Mouse (Mus musculus) cerebellum, adult 2 months (tissue): Measurements from ENCODE around the gene Asb18. TPM values are rescaled to one million over a fixed set of nuclear protein-coding genes. Genes with fewer than 3 reads are reported as not detected.

Experiments used
- DNase-seq, 2 experiments: peaks; one replicate each; pipeline ENCODE4 v3.0.0; 2021
- H3K27ac ChIP-seq: fragments of 200-500 bp; 2 replicates; pipeline ENCODE4 v1.5.1; 2012; ENCODE audit warnings: low read length, control low read depth, inconsistent platforms; ENCODE audit not compliant: insufficient read depth
- H3K27me3 ChIP-seq: fragments of 200-500 bp; 2 replicates; pipeline ENCODE4 v1.6.1; 2012; ENCODE audit warnings: inconsistent platforms, mild to moderate bottlenecking, low read length, moderate library complexity; ENCODE audit not compliant: control insufficient read depth, insufficient read depth
- H3K4me1 ChIP-seq: fragments of 200-500 bp; 2 replicates; pipeline ENCODE4 v1.6.1; 2011; ENCODE audit warnings: low read length; ENCODE audit not compliant: control insufficient read depth, insufficient read depth
- H3K4me3 ChIP-seq: fragments of 200-500 bp; replicated peaks from 2 replicates; pipeline ENCODE3; 2011; ENCODE audit warnings: mild to moderate bottlenecking, low read depth, low read length, control low read depth; ENCODE audit not compliant: insufficient read depth
- CTCF ChIP-seq: fragments of 200-500 bp; IDR thresholded peaks from 2 replicates; pipeline ENCODE4 v1.5.1; 2011; ENCODE audit warnings: low read depth, mild to moderate bottlenecking, control low read depth, low read length, moderate library complexity, borderline replicate concordance; ENCODE audit not compliant: insufficient read depth
- POLR2A ChIP-seq: fragments of 200-500 bp; IDR thresholded peaks from 2 replicates; pipeline ENCODE4 v1.6.1; 2011; ENCODE audit warnings: low read length, control low read depth, borderline replicate concordance; ENCODE audit not compliant: insufficient read depth
- WGBS: fragments of 180-500 bp; shearing (Covaris S2); methylation state at CpG from one replicate; pipeline ENCODE4 v1.1.7; 2018; 5-methylcytosine and 5-hydroxymethylcytosine counted together
- polyA plus RNA-seq: library from polyadenylated mRNA; depleted of rRNA; stranded (reverse); fragments of >200 nt; gene quantifications from 2 replicates; pipeline ENCODE4 v1.2.3, GENCODE M21; 2012

The Asb18 gene
- polyA plus RNA-seq, 1 experiment, result 1.5 TPM

DNA sequence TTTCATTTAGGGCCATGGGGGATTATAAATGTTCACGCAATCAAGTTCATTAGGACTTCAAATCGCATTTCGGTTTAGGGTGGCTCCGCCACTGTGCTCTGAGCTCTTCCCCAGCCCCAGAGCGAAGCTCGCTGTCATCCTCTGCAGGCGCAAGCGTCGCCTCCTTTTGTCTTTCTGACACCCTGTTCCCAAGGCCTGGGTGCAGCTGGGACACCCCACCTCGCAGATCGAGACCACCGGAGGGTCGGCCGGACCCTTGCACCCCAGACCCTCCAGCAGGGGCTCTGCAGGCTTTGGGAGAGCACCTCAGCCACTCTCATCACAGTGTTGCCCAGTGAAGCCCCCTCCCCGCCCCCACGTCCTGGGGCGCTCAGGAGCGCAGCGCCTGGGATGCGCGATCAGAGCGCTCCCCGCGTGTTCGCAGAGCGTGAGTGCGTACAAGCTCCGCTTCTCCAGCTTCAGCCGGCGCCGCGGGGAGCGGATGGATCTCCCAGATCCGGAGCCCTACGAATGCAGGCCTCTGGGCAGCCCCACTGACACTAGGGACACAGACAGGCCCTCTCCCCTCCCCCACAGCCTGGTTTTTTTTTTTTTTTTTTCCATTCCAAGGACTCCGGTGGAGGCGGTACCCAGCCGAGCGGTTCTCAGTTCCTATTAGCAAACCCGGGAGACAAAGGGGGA, 72.6 kb downstream of the Asb18 start:
- peak overlapping the region; percentile 18 for H3K4me3 ChIP-seq
- peaks cover 5% of the 10 kb centered on the region for H3K4me1 ChIP-seq
- no peak for TF ChIP-seq CTCF
- no peak for TF ChIP-seq POLR2A
- DNase-seq, result peak; percentile 17 to 49
- peaks cover 14% of the 10 kb centered on the region; the same call in 1 of the 2 replicates for H3K27me3 ChIP-seq
- 2% methylated on average over 40 of the region's 40 CpGs for WGBS
- H3K27ac ChIP-seq, result no peak overlapping the region

DNA sequence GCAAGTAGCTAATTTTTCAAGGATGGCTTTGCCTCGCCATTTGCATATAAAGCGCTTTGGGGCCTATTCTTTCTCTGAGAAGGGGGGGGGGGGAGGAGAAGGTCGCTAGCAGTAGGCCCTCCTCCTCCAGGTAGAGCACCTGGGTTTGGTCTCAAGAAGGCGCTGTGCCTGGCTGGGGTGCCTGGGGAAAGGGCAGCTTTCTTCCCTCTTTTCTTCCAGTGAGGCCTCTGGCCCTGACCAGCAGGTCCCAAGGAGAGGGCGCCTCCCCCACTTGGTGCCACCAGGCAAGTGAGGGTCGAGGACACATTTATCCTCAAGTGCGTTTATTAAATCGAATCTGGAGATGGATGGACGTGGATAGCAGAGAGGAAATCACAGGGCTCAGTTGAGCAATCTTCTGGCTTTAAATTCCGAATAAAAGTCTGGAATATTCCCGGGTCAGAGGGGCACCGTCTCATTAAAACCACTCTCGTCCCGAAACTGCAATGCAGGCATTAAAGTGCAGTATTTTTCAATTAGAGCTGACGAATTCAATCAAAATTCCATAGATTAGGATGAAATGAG, 73.4 kb downstream of the Asb18 start:
- WGBS, result 29% methylated on average over 15 of the region's 15 CpGs
- no peak overlapping the region for H3K4me3 ChIP-seq
- DNase-seq, result no peak
- peaks cover 5% of the 10 kb centered on the region for H3K4me1 ChIP-seq
- H3K27me3 ChIP-seq, result peaks cover 14% of the 10 kb centered on the region; the same call in 1 of the 2 replicates
- H3K27ac ChIP-seq, result no peak overlapping the region
- TF ChIP-seq POLR2A (no peak), CTCF (no peak)

DNA sequence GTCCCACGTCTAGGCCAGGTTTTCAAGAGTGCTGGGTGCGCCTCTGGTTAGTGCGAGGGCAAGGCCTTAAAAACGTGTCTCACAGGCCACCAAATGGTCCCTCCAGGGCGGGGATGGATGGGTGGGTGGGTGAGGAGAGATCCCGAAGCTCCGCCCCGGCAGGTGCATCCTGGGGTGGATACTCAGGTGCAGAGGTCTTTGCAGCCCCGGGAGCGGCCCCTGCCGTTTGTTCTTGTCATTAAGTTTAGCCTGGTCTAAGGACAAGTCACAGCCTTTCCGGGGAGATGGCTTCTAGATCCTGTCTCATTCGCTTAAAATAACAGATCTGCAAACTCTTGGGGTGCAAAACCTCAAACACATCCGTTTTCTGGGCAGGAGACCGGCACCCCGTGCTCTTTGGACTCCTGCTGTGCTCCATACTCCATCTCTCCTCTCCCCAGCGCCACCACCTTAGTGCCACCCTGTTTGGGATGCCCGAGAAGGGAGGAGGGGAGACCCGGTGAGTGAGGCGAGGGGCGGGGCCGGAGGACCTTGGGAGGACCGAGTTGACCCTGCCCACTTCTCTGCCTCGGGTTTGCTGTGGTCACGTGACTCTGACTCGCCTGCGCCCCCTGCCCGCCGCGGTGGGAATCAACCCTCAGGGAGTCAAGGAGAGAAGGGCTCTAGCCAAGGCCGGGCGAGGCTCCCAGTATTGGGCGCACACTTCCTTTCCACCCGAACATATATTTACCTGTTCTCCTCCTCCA, 74.3 kb downstream of the Asb18 start:
- TF ChIP-seq POLR2A (no peak), CTCF (peak; percentile 44; the same call in 1 of the 2 replicates)
- peak; percentile 32 to 53 for DNase-seq
- 10% methylated on average over 34 of the region's 34 CpGs for whole genome bisulfite sequencing
- Histone ChIP-seq H3K27ac (no peak overlapping the region), H3K4me3 (no peak overlapping the region), H3K4me1 (peaks cover 5% of the 10 kb centered on the region), H3K27me3 (peaks cover 14% of the 10 kb centered on the region; the same call in 1 of the 2 replicates)

DNA sequence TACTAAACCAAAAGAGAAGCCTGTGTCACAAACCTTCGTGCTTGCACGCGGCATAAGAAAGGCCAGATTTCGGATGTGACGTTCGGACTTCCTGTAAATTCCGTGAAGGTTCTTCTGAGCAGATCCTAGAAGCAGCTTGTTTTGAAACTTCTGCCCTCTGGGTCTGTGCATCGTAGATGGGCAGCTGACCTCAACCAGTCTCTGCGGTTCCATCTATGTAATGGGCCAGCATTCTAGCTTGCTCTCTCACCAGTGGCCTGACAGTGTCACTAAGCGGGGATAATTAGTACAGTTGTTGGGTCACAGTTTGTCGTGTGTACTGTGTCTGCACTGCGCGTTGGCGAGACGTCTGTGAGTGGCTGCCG, 74.9 kb downstream of the Asb18 start:
- H3K27me3 ChIP-seq, result peaks cover 14% of the 10 kb centered on the region; the same call in 1 of the 2 replicates
- H3K27ac ChIP-seq, result no peak overlapping the region
- WGBS, result 44% methylated on average over 16 of the region's 16 CpGs

DNA sequence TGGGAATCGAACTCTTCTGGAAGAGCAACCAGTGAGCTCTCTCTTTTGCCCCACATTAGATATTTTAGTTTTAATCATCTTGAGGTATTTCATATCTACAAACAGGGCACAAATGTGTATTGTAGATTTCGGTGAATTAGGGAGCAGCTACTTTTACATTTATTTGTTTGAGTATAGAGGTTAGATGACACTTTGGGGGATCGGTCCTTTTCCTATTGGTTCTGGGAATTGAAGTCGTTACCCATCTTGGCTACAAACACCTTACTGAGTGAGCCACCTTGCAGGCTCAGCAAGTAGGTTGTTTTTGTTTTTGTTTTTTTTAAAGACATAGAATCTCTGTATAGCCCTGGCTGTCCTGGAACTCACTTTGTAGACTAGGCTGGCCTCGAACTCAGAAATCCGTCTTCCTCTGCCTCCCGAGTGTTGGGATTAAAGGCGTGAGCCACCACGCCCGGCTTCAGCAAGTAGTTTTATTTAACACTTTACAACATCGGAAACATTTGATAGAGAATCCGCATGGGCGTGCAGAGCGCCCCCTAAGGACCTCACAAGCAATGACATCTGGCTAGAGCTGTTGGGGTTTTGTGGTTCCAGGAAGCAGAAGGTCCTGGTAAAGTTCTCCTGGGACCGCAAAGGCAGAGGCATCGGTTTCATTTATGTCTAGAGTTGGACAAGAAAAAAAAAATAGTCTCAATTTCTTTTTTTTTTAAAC, 75.4 kb downstream of the Asb18 start:
- peak; percentile 29; the same call in 1 of the 2 replicates for TF ChIP-seq CTCF
- TF ChIP-seq POLR2A, result no peak
- no peak overlapping the region for H3K27ac ChIP-seq
- H3K4me3 ChIP-seq, result no peak overlapping the region
- H3K4me1 ChIP-seq, result peaks cover 5% of the 10 kb centered on the region
- peaks cover 14% of the 10 kb centered on the region; the same call in 1 of the 2 replicates for H3K27me3 ChIP-seq
- WGBS, result 44% methylated on average over 16 of the region's 16 CpGs
- no peak for DNase-seq

More for the DNA sequence above, 74.9 kb downstream of the Asb18 start:
- H3K4me1 ChIP-seq, result peaks cover 5% of the 10 kb centered on the region
- no peak for TF ChIP-seq CTCF
- no peak for TF ChIP-seq POLR2A
- DNase-seq, result no peak
- no peak overlapping the region for H3K4me3 ChIP-seq

DNA sequence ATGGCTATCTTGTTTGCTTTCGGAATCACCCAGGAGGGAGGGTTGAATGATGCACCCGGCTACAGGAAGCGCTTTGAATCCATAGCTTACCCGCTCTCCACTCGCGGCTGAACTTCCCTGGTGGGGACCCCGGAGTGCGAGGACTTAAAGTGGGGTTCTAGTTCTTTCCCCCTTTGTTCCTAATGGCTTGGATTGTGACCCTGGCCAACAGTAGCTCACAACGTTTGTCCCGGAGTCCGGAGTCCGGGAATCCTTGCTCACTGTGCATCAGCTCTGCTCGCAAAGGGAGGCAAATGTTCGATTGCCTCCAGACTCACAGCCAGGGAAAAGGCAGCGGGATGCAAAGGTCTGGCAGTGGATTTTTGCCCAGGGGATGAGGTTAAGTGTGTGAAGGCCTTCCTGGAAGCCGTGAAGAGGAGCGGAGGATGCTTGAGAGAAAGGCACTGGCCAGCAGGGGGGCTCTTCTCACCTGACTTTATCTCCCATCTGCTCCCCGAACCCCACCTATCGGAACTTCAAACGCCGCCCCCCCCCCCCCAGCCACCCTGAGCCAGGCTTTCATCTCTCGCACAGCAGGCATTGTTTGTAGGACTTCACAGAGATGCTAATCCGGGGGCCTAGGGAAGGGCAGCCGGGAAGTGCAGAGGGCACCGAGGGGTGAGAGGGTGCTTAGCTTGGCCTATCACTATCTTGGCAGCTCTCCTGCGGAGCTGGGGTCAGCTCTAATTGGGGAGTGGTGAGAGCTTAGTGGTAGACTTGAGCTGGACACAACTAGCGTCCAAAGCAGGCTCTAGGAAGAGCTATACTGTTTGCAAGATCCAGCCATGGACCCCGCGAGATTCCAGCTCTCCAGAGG, 78.7 kb downstream of the Asb18 start:
- Histone ChIP-seq H3K27me3 (peaks cover 7% of the 10 kb centered on the region; the same call in 1 of the 2 replicates), H3K4me1 (no peaks in the 10 kb centered on the region), H3K27ac (no peak overlapping the region), H3K4me3 (no peak overlapping the region)
- DNase-seq, result no peak
- TF ChIP-seq CTCF, result no peak
- no peak for TF ChIP-seq POLR2A
- 7% methylated on average over 28 of the region's 29 CpGs for WGBS

DNA sequence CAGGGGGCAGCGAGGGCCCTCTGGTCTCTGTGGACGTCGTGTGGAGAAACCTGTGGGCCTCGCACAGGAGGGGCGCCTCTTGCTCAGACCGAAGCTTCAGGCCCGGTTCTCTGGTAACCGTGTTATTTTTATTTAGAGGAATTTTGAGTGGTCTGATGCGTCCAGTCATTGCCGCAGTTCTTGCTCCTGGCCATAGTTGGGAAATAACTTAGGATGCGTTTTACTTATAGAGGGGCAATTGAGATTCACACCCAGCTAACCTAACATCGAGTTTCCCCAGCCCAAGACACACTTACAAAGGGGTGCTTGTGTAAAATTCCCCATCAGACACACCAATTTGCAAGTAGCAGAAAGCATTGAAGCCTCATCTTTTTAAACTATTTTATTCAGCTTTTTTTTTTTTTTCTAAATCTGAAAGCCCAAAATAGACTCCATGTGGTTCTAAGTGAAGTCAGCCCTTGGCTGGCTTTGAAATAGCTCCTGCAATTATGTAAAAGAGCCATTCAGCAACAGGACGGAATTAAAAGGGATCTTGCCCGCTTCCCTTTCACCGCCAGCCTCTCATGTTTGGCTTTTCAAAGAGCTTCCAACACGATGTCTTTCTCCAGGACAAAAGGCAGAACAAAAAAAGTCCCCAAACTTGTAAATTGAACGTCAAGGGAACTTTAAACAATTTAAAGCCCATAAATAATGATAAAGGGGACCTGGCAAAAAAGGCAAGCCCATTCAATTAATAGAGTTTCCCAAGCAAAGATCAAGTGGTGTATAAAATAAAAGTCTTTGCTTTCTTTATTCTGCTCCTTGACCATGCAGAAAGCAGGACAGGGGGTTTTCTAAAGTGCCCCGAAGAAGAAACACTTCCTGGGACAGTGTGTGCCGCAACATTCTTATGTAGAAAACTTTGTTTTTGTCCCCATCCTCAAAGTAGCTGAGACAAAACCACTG, 79.9 kb downstream of the Asb18 start:
- H3K27me3 ChIP-seq, result peaks cover 6% of the 10 kb centered on the region; the same call in 1 of the 2 replicates

More for the DNA sequence above, 79.9 kb downstream of the Asb18 start:
- WGBS, result 8% methylated on average over 19 of the region's 19 CpGs
- no peak for DNase-seq
- no peak overlapping the region for H3K4me3 ChIP-seq
- H3K27ac ChIP-seq, result no peak overlapping the region
- no peaks in the 10 kb centered on the region; the same call in 1 of the 2 replicates for H3K4me1 ChIP-seq
- no peak for TF ChIP-seq CTCF
- TF ChIP-seq POLR2A, result no peak
